Mouse (Mus musculus) small intestine, adult 2 months (tissue): ENCODE results near the gene Olfr288.

ENCODE experiments used
- CTCF ChIP-seq: fragments of 200-500 bp; IDR thresholded peaks from 2 replicates; pipeline ENCODE4 v1.5.1; 2012; ENCODE audit warnings: low read depth, mild to moderate bottlenecking, control low read depth, inconsistent platforms, low read length, moderate library complexity, mixed read lengths; ENCODE audit not compliant: insufficient replicate concordance, insufficient read length; ENCODE audit errors: extremely low read depth
- POLR2A ChIP-seq: fragments of 200-500 bp; IDR thresholded peaks from 2 replicates; pipeline ENCODE4 v1.6.1; 2012; ENCODE audit warnings: low read depth, mild to moderate bottlenecking, control low read depth, inconsistent platforms, low read length, moderate library complexity

DNA sequence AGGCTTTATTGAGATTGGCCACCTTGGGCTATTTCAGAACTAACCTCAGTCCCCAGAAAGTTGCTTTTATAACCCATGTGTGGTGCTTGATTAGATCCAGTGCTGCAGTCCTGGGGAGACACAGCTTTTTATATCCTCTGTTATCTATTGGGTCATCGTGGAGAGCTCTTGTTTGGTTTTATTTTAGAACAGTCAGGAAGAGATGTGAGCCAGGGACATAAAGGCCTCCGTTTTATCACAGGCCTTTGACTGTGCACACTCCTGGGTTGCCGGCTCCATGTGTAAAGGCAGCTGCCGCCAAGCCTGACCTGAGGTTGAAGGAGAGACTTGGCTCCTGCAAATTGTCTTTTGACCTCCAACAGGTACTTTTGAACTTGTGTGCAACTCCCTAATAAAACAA is 32.8 kb downstream of the Olfr288 start:
- TF ChIP-seq CTCF: no peak
- TF ChIP-seq POLR2A: no peak
